ENCODE assay signal across 20 mouse cellular contexts in genomic region chr10:71020459-71020858, GRCm38 (mm10).
"Had no signal": no experiment of that assay in that cellular context is flagged by ENCODE, and none has a peak within 500 bp of the region (broad histone marks: within the 10 kb centered on the region; RNA-seq: fewer than 3 reads in every experiment).

No protein-coding gene starts in this region.

- DNase-seq: kidney, adult 18-20 months; kidney, adult 9 months; layer of hippocampus, adult 9-11 months; liver; lung, adult 18-20 months; lung, postnatal 4 days; midbrain, embryonic 14.5 days; right cerebral cortex, adult 18-20 months; right cerebral cortex, postnatal 14 days; right cerebral cortex, postnatal 4 days; thymus, postnatal 25 days had no signal

- H3K27ac ChIP-seq: layer of hippocampus, adult 2 months; limb, embryonic 10.5 days; limb, embryonic 13.5 days; liver, embryonic 12.5 days; liver, embryonic 15.5 days; lung, embryonic 15.5 days; neural tube, embryonic 12.5 days; stomach, postnatal 0 days had no signal

- H3K9ac ChIP-seq: limb, embryonic 13.5 days; liver, embryonic 12.5 days; liver, embryonic 15.5 days; lung, embryonic 15.5 days; neural tube, embryonic 12.5 days had no signal

- H3K4me1 ChIP-seq: liver, embryonic 15.5 days; neural tube, embryonic 12.5 days had no signal

- H3K36me3 ChIP-seq: limb, embryonic 10.5 days; liver, embryonic 12.5 days; liver, embryonic 15.5 days; lung, embryonic 15.5 days; neural tube, embryonic 12.5 days had no signal

- H3K27me3 ChIP-seq: limb, embryonic 13.5 days; liver, embryonic 12.5 days; liver, embryonic 15.5 days; lung, embryonic 15.5 days; neural tube, embryonic 12.5 days had no signal

- H3K4me3 ChIP-seq: layer of hippocampus, adult 2 months; limb, embryonic 10.5 days; limb, embryonic 13.5 days; liver, embryonic 12.5 days; liver, embryonic 15.5 days; lung, embryonic 15.5 days; neural tube, embryonic 12.5 days had no signal

- ATAC-seq: liver, embryonic 12.5 days had no signal

- H3K4me2 ChIP-seq: limb, embryonic 13.5 days; liver, embryonic 12.5 days; liver, embryonic 15.5 days; lung, embryonic 15.5 days; midbrain, embryonic 11.5 days; neural tube, embryonic 12.5 days had no signal

- H3K9me3 ChIP-seq: limb, embryonic 10.5 days; limb, embryonic 13.5 days; liver, embryonic 12.5 days; liver, embryonic 15.5 days; lung, embryonic 15.5 days; neural tube, embryonic 12.5 days had no signal
